Mouse (Mus musculus) forebrain, embryonic 11.5 days (tissue): Measurements from ENCODE around the gene Crygn. TPM values are rescaled to one million over a fixed set of nuclear protein-coding genes. Genes with fewer than 3 reads are reported as not detected.
A peak's percentile ranks its signal among the peaks of the same experiment; 100 is the strongest.

Source experiments
- ATAC-seq: fragments of 200-750 bp; cut with Nextera tagmentation; replicated peaks from 2 replicates; pipeline ENCODE4 v1.8.0; 2017; ENCODE audit warnings: moderate TSS enrichment; ENCODE audit not compliant: low FRiP score
- DNase-seq: peaks from one replicate; pipeline ENCODE4 v3.0.0-alpha.2; 2017; ENCODE audit warnings: low spot score
- H3K27ac ChIP-seq: fragments of 300-500 bp; sonication (generic); 2 replicates; pipeline ENCODE4 v1.5.1; 2014; ENCODE audit warnings: low read depth, low read length
- H3K27me3 ChIP-seq: fragments of 300-500 bp; sonication (generic); 2 replicates; pipeline ENCODE4 v1.6.1; 2014; ENCODE audit warnings: mild to moderate bottlenecking, low read length, mixed read lengths; ENCODE audit not compliant: control insufficient read depth, insufficient read depth
- H3K36me3 ChIP-seq: fragments of 300-500 bp; sonication (generic); 2 replicates; pipeline ENCODE4 v1.6.1; 2014; ENCODE audit warnings: mild to moderate bottlenecking, low read length, moderate library complexity, mixed read lengths; ENCODE audit not compliant: control insufficient read depth, insufficient read depth
- H3K4me1 ChIP-seq: fragments of 300-500 bp; sonication (generic); replicated peaks from 2 replicates; pipeline ENCODE4 v1.6.1; 2014; ENCODE audit warnings: low read length, mixed read lengths; ENCODE audit not compliant: control insufficient read depth, insufficient read depth
- H3K4me2 ChIP-seq: fragments of 300-500 bp; sonication (generic); 2 replicates; pipeline ENCODE4 v1.6.1; 2014; ENCODE audit warnings: low read depth, mild to moderate bottlenecking, low read length, moderate library complexity, mixed read lengths; ENCODE audit not compliant: severe bottlenecking
- H3K4me3 ChIP-seq: fragments of 300-500 bp; sonication (generic); 2 replicates; pipeline ENCODE4 v1.5.1; 2014; ENCODE audit warnings: low read depth, low read length
- H3K9ac ChIP-seq: fragments of 300-500 bp; sonication (generic); 2 replicates; pipeline ENCODE4 v1.6.1; 2014; ENCODE audit warnings: low read length
- H3K9me3 ChIP-seq: fragments of 300-500 bp; sonication (generic); 2 replicates; pipeline ENCODE4 v1.6.1; 2016; ENCODE audit warnings: low read length, mixed read lengths; ENCODE audit not compliant: control insufficient read depth
- WGBS: fragments of 180-500 bp; shearing (Covaris S2); extraction: QIAGEN DNeasy Blood & Tissue Kit; methylation state at CpG from one replicate; pipeline ENCODE4 v1.1.7; 2014; 5-methylcytosine and 5-hydroxymethylcytosine counted together
- polyA plus RNA-seq: library from polyadenylated mRNA; unstranded; fragments of >200 nt; fragmentation: Nextera tagmentation; extraction: Ambion mirVana; gene quantifications from 2 replicates; pipeline ENCODE4 v1.2.1, GENCODE M21; 2014

Gene Crygn
- polyA plus RNA-seq, 1 experiment from 2014 or later, result not detected

GRCm38 (mm10) chr5:24738517-24738916 lies 19.3 kb downstream of the Crygn start:
- H3K36me3 ChIP-seq, result no peaks in the 10 kb centered on the region
- no peak overlapping the region for H3K27ac ChIP-seq
- no peaks in the 10 kb centered on the region for H3K9me3 ChIP-seq
- H3K9ac ChIP-seq, result no peak overlapping the region
- 74% methylated on average over 1 of the region's 1 CpGs for WGBS
- H3K4me3 ChIP-seq, result no peak overlapping the region
- DNase-seq (no peak), ATAC-seq (no peak)
- H3K27me3 ChIP-seq, result no peaks in the 10 kb centered on the region
- no peak overlapping the region for H3K4me2 ChIP-seq
- H3K4me1 ChIP-seq, result no peaks in the 10 kb centered on the region; the same call in 1 of the 2 replicates

- Histone ChIP-seq H3K9ac (no peak overlapping the region), H3K4me2 (no peak overlapping the region), H3K9me3 (no peaks in the 10 kb centered on the region), H3K4me1 (no peaks in the 10 kb centered on the region; the same call in 1 of the 2 replicates), H3K4me3 (no peak overlapping the region), H3K27me3 (no peaks in the 10 kb centered on the region), H3K27ac (no peak overlapping the region), H3K36me3 (no peaks in the 10 kb centered on the region)
- DNase-seq, result no peak
- no peak for ATAC-seq
- 94% methylated on average over 10 of the region's 10 CpGs for WGBS
Measured at GRCm38 (mm10) chr5:24737595-24737994, 20.2 kb downstream of the Crygn start.

GRCm38 (mm10) chr5:24733771-24734426 lies 23.9 kb downstream of the Crygn start:
- ATAC-seq (no peak), DNase-seq (no peak)
- Histone ChIP-seq H3K4me1 (peaks cover 12% of the 10 kb centered on the region), H3K36me3 (no peaks in the 10 kb centered on the region), H3K4me2 (no peak overlapping the region), H3K9ac (no peak overlapping the region), H3K9me3 (no peaks in the 10 kb centered on the region), H3K27ac (no peak overlapping the region), H3K4me3 (no peak overlapping the region), H3K27me3 (peaks cover 20% of the 10 kb centered on the region)
- 62% methylated on average over 7 of the region's 7 CpGs for WGBS

- peaks cover 20% of the 10 kb centered on the region for H3K27me3 ChIP-seq
- peak; percentile 82 for DNase-seq
- H3K4me1 ChIP-seq, result peaks cover 12% of the 10 kb centered on the region
- no peak overlapping the region for H3K9ac ChIP-seq
- no peak overlapping the region for H3K4me2 ChIP-seq
- no peaks in the 10 kb centered on the region for H3K9me3 ChIP-seq
- H3K27ac ChIP-seq, result no peak overlapping the region
- no peaks in the 10 kb centered on the region for H3K36me3 ChIP-seq
- H3K4me3 ChIP-seq, result no peak overlapping the region
- WGBS, result 3% methylated on average over 8 of the region's 8 CpGs
- peak; percentile 65 for ATAC-seq
Measured at GRCm38 (mm10) chr5:24733134-24733533, 24.7 kb downstream of the Crygn start.

- H3K4me3 ChIP-seq, result peak overlapping the region; percentile 39
- H3K9ac ChIP-seq, result peak overlapping the region; percentile 55; the same call in 1 of the 2 replicates
- peaks cover 20% of the 10 kb centered on the region for H3K27me3 ChIP-seq
- ATAC-seq (no peak), DNase-seq (no peak)
- H3K36me3 ChIP-seq, result no peaks in the 10 kb centered on the region
- H3K4me1 ChIP-seq, result peaks cover 12% of the 10 kb centered on the region
- H3K4me2 ChIP-seq, result peak overlapping the region; percentile 66
- no peaks in the 10 kb centered on the region for H3K9me3 ChIP-seq
- WGBS, result 1% methylated on average over 15 of the region's 15 CpGs
- no peak overlapping the region for H3K27ac ChIP-seq
Measured at GRCm38 (mm10) chr5:24730986-24731385, 26.8 kb downstream of the Crygn start.

- H3K9ac ChIP-seq, result peak within 1 kb of the TSS; percentile 55
- under 1% methylated on average over 23 of the region's 23 CpGs for WGBS
- no peaks in the 10 kb centered on the region for H3K36me3 ChIP-seq
- H3K9me3 ChIP-seq, result no peaks in the 10 kb centered on the region
- peak; percentile 74 for DNase-seq
- peaks cover 12% of the 10 kb centered on the region for H3K4me1 ChIP-seq
- peak within 1 kb of the TSS; percentile 39 for H3K4me3 ChIP-seq
- ATAC-seq, result peak; percentile 45; the same call in 1 of the 2 replicates
- H3K27ac ChIP-seq, result no peak within 1 kb of the TSS
- peaks cover 20% of the 10 kb centered on the region for H3K27me3 ChIP-seq
- H3K4me2 ChIP-seq, result peak within 1 kb of the TSS; percentile 66
Measured at GRCm38 (mm10) chr5:24730488-24730871, 27.3 kb downstream of the Crygn start, which contains the start of gene Wdr86. Gene Wdr86, minus strand, starts transcription at chr5:24730727.

GRCm38 (mm10) chr5:24729797-24730487 lies 27.9 kb downstream of the Crygn start:
- H3K27ac ChIP-seq, result no peak overlapping the region
- 0 out of 2 replicates have a peak, but pooled peaks have one; percentile 3 for ATAC-seq

GRCm38 (mm10) chr5:24726901-24727836 lies 30.6 kb downstream of the Crygn start:
- no peak overlapping the region for H3K4me2 ChIP-seq
- no peaks in the 10 kb centered on the region for H3K36me3 ChIP-seq
- ATAC-seq, result no peak
- peaks cover 20% of the 10 kb centered on the region for H3K27me3 ChIP-seq
- 74% methylated on average over 12 of the region's 12 CpGs for WGBS
- no peaks in the 10 kb centered on the region for H3K9me3 ChIP-seq
- H3K9ac ChIP-seq, result no peak overlapping the region
- H3K4me1 ChIP-seq, result peaks cover 13% of the 10 kb centered on the region
- no peak overlapping the region for H3K4me3 ChIP-seq
- DNase-seq, result no peak
- H3K27ac ChIP-seq, result no peak overlapping the region

More at GRCm38 (mm10) chr5:24729797-24730487, 27.9 kb downstream of the Crygn start:
- Histone ChIP-seq H3K9ac (peak overlapping the region; percentile 55), H3K4me1 (peaks cover 12% of the 10 kb centered on the region), H3K4me3 (peak overlapping the region; percentile 39), H3K36me3 (no peaks in the 10 kb centered on the region), H3K9me3 (no peaks in the 10 kb centered on the region), H3K27me3 (peaks cover 20% of the 10 kb centered on the region), H3K4me2 (peak overlapping the region; percentile 66)
- DNase-seq, result no peak
- WGBS, result 1% methylated on average over 49 of the region's 49 CpGs
